Mouse (Mus musculus) left cerebral cortex, postnatal 10 days (tissue): ENCODE results near the gene Nfib. TPM values are rescaled to one million over a fixed set of nuclear protein-coding genes. Genes with fewer than 3 reads are reported as not detected.

Experiments
- DNase-seq, 2 experiments: peaks; one replicate each; pipeline ENCODE4 v3.0.0; 2021 to 2022; ENCODE audit warnings: low spot score in 2 of 2, mixed read lengths in 1 of 2; ENCODE audit errors: extremely low spot score in 1 of 2
- intact Hi-C: fragments of 180-260 bp; cut with DNase I; formaldehyde crosslinking; loops from one replicate; pipeline ENCODE4 v1.15.1; 2025
- total RNA-seq, 2 experiments: library from RNA; stranded (reverse); gene quantifications; 2 replicates each; pipeline ENCODE4 v1.2.3; 2021

Gene Nfib
- total RNA-seq, 2 experiments from 2014 or later, result 105 to 109 TPM

GRCm38 (mm10) chr4:82470212-82470937, 235.2 kb downstream of the Nfib start:
- no peak for DNase-seq

GRCm38 (mm10) chr4:82468944-82469343, 236.6 kb downstream of the Nfib start:
- no peak for DNase-seq
- intact Hi-C loops, result no loop called here

More at GRCm38 (mm10) chr4:82470212-82470937, 235.2 kb downstream of the Nfib start:
- intact Hi-C loops, result no loop called here

- intact Hi-C loops, result no loop called here
- peak in 1 of 2 experiments; percentile 74 for DNase-seq
Measured at GRCm38 (mm10) chr4:82466717-82467116, 238.8 kb downstream of the Nfib start.

DNA sequence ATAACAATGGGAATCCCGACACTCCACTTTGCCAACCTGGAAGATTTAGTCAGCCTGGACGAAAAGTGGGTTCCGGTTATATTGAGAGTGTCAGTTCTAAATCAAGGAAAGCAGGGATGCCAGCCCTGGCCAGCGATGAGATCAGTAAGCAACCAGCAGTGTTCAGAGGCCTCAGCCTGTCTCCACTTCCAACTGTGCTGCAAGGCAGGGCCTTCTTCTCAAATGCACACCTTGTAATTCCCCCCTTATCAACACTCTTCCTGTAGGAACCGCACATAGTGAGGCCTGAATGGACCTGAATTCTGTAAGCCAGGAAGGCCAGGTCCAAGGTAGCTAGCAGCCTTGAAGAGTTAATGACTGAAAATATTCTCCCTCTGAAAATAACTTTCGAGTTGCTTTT, 239.4 kb downstream of the Nfib start:
- intact Hi-C loops, result no loop called here
- DNase-seq, result no peak

GRCm38 (mm10) chr4:82464051-82464632, 241.4 kb downstream of the Nfib start:
- DNase-seq, result peak in 1 of 2 experiments; percentile 83
- intact Hi-C loops, result no loop called here

- intact Hi-C loops, result no loop called here
- no peak for DNase-seq
Measured at GRCm38 (mm10) chr4:82463189-82463715, 242.3 kb downstream of the Nfib start.

GRCm38 (mm10) chr4:82461676-82462075, 243.9 kb downstream of the Nfib start:
- intact Hi-C loops, result no loop called here
- DNase-seq, result no peak

DNA sequence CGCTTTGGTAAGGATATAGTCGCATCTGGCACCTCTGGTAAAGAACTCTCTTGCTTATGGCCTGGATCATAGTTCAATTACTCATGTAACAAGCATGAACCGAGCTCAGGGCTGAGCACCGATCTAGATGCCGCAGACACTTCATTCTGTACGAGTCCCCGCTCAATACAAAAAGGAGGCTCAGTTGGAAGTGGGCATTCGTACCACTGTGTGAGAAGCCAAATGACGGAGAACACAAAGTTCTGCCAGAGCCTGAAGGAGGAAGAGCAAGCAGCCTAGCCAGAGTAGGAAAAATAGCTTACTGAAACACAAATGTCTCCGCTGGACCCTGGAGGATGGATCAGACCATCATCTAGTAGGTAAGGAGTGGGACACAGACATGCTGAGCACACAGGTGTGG, 246.7 kb downstream of the Nfib start:
- DNase-seq, result peak in 1 of 2 experiments; percentile 19
- intact Hi-C loops, result no loop called here

DNA sequence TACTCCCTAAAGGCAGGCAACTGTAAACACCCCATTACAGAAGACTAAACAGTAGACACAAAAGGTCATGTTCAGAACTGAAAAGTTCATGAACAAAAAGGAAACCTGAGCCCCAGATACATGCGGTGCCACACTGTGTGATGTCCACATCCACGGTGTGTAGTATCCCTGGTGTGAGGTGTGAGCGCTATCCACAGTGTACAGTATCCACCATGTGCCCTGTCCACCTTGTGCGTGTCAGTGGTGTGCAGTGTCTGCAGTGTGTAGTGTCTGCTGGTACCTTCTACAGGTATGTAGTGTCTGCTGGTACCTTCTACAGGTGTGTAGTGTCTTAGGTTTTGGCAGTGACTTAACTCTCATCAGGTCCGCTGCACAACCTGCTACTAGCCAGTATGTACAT, 248.6 kb downstream of the Nfib start:
- intact Hi-C loops, result no loop called here
- DNase-seq, result no peak

DNA sequence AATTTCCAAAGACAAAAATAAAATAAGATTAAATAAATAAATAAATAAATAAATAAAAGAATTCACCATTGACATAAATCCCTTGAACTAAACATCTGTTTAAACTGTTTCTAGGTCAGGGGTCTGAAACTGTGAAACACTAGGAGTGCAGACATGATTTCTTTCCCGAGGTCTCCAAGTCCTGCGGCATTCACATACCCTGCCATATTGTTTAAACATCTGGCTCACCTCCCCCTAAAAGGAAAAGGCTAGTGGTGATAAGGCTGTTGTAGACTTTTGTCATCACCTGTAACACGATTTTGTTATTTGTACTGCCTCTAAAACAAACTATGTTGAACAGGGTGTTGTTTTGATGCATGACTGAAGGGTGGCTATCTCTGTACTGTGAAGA, 249.2 kb downstream of the Nfib start:
- intact Hi-C loops, result no loop called here
- no peak for DNase-seq

GRCm38 (mm10) chr4:82455617-82456322, 249.8 kb downstream of the Nfib start:
- no peak for DNase-seq
- intact Hi-C loops, result no loop called here

GRCm38 (mm10) chr4:82454989-82455388, 250.6 kb downstream of the Nfib start:
- DNase-seq, result no peak
- intact Hi-C loops, result no loop called here

- intact Hi-C loops, result no loop called here
- DNase-seq, result no peak
Measured at GRCm38 (mm10) chr4:82453341-82453740, 252.2 kb downstream of the Nfib start.

- intact Hi-C loops, result no loop called here
- no peak for DNase-seq
Measured at GRCm38 (mm10) chr4:82452905-82453304, 252.6 kb downstream of the Nfib start.

GRCm38 (mm10) chr4:82447061-82447671, 258.4 kb downstream of the Nfib start:
- peak; percentile 71 to 82 for DNase-seq
- intact Hi-C loops, result no loop called here

DNA sequence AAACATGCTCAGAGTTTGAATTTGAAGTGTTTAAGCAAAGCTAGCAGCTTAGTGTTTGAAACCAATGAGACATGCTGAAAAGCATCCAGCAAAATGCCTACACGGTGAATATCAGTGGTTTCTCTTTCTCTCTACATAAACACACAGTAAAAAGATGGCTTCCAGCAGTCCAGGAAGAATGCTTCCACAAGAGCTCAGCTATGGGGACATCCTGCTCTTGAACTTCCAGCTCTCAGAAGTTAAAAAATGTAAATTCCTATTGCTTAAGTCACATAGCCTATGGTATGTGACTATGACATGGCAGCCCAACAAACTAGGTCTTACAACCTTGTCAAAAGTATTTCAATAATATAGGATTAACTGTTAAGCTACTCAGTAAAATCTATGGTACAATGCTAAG, 261.5 kb downstream of the Nfib start:
- intact Hi-C loops, result no loop called here
- no peak for DNase-seq

DNA sequence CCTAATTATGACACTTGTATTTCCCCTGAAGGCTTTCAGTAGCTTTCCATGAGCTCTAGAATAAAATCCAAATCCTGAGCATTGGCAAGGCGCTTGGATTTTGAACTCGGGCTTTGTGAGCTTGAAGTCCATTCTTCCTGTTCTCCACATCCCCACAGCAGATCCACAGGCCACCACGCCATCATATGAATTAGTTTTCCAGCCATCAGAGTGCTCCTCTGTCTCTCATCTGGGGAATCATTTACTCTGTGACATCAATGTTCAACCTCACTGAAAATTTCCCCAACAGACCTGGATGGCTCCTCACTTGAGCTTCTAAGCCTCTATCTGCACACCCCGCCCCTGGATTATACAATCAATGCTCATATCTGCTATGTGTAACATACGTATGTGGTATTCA, 262.1 kb downstream of the Nfib start:
- intact Hi-C loops, result no loop called here
- DNase-seq, result no peak

DNA sequence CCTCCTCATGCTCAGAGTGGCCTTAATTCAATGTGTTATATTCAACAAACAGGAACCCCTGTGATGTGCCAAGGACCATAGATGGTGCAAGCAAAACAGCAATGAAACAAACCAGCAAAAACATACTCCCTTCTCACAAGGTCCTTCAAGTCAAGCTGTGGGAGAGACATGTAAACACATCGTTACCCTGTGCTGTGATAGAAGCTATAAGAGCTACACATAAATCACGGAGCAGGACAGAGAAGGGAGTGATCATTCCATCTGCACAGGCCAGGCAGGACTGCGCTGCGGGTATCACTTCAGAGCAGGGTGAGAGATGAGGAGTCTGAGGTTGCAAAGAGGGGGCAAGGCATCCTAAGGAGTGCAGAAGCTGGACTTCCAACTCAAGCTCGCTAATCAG, 262.5 kb downstream of the Nfib start:
- intact Hi-C loops, result no loop called here
- no peak for DNase-seq

DNA sequence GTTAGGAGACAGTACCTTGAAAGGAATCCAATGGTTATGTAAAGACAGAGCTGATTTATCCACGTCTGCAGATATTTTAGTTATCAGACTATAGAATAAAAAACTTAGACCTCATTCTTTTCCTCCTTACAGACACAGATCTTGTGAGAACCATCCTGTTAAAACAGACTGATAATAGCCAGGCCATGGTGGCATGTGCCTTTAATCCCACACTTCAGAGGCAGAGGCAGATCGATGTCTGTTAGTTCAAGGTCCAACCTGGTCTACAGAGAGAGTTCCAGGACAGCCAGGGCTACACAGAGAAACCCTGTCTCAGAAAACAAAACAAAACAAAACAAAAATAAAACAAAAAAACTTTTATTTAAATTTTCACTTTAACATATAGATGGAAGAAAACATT, 264.9 kb downstream of the Nfib start:
- DNase-seq, result no peak
- intact Hi-C loops, result no loop called here
